Mouse (Mus musculus) liver, embryonic 16.5 days (tissue): ENCODE data around the gene Tiam2. TPM values are rescaled to one million over a fixed set of nuclear protein-coding genes. Genes with fewer than 3 reads are reported as not detected.
A peak's percentile ranks its signal among the peaks of the same experiment; 100 is the strongest.

Experiments
- ATAC-seq: fragments of 200-750 bp; cut with Nextera tagmentation; 2 replicates; pipeline ENCODE4 v1.8.0; 2017; ENCODE audit warnings: low read depth, mild to moderate bottlenecking, moderate number of reproducible peaks, moderate library complexity
- H3K27ac ChIP-seq: fragments of 300-500 bp; sonication (generic); 2 replicates; pipeline ENCODE4 v1.5.1; 2014; ENCODE audit warnings: mild to moderate bottlenecking, low read length
- H3K27me3 ChIP-seq: fragments of 300-500 bp; sonication (generic); 2 replicates; pipeline ENCODE4 v1.6.1; 2014; ENCODE audit warnings: low read depth, low read length, mixed read lengths; ENCODE audit not compliant: control insufficient read depth, insufficient read depth
- H3K36me3 ChIP-seq: fragments of 300-500 bp; sonication (generic); 2 replicates; pipeline ENCODE4 v1.6.1; 2014; ENCODE audit warnings: mild to moderate bottlenecking; ENCODE audit not compliant: control insufficient read depth, insufficient read depth
- H3K4me1 ChIP-seq: fragments of 300-500 bp; sonication (generic); 2 replicates; pipeline ENCODE4 v1.6.1; 2014; ENCODE audit warnings: low read depth, low read length, mixed read lengths; ENCODE audit not compliant: control insufficient read depth
- H3K4me2 ChIP-seq: fragments of 300-500 bp; sonication (generic); 2 replicates; pipeline ENCODE4 v1.6.1; 2014; ENCODE audit warnings: low read depth, low read length, mixed read lengths
- H3K4me3 ChIP-seq: fragments of 300-500 bp; sonication (generic); 2 replicates; pipeline ENCODE4 v1.5.1; 2014; ENCODE audit warnings: low read depth, mild to moderate bottlenecking, low read length
- H3K9ac ChIP-seq: fragments of 300-500 bp; sonication (generic); 2 replicates; pipeline ENCODE4 v1.6.1; 2014; ENCODE audit warnings: low read depth, low read length
- H3K9me3 ChIP-seq: fragments of 300-500 bp; sonication (generic); replicated peaks from 2 replicates; pipeline ENCODE4 v1.6.1; 2016; ENCODE audit warnings: low read length; ENCODE audit not compliant: control insufficient read depth
- WGBS: fragments of 180-500 bp; shearing (Covaris S2); extraction: QIAGEN DNeasy Blood & Tissue Kit; methylation state at CpG from one replicate; pipeline ENCODE4 v1.1.7; 2014; ENCODE audit not compliant: insufficient replicate concordance; 5-methylcytosine and 5-hydroxymethylcytosine counted together
- polyA plus RNA-seq: library from polyadenylated mRNA; unstranded; fragments of >200 nt; fragmentation: Nextera tagmentation; extraction: Ambion mirVana; gene quantifications from 2 replicates; pipeline ENCODE4 v1.2.1, GENCODE M21; 2015

The Tiam2 gene
- polyA plus RNA-seq, 1 experiment from 2014 or later = 0.86 TPM

- no peak overlapping the region for H3K9ac ChIP-seq
- 46% methylated on average over 12 of the region's 12 CpGs for WGBS
Observed at GRCm38 (mm10) chr17:3487721-3488601, 161.6 kb downstream of the Tiam2 start.

GRCm38 (mm10) chr17:3490216-3490895 lies 164.0 kb downstream of the Tiam2 start:
- ATAC-seq = no peak
- no peaks in the 10 kb centered on the region for H3K36me3 ChIP-seq
- H3K27me3 ChIP-seq = no peaks in the 10 kb centered on the region
- no peak overlapping the region for H3K9ac ChIP-seq
- no peak overlapping the region for H3K4me3 ChIP-seq
- no peaks in the 10 kb centered on the region for H3K9me3 ChIP-seq
- H3K4me1 ChIP-seq = no peaks in the 10 kb centered on the region; the same call in 1 of the 2 replicates
- H3K27ac ChIP-seq = no peak overlapping the region
- WGBS = 61% methylated on average over 11 of the region's 11 CpGs
- no peak overlapping the region for H3K4me2 ChIP-seq

More at GRCm38 (mm10) chr17:3487721-3488601, 161.6 kb downstream of the Tiam2 start:
- Histone ChIP-seq H3K4me2 (no peak overlapping the region), H3K4me3 (no peak overlapping the region), H3K36me3 (no peaks in the 10 kb centered on the region), H3K27me3 (no peaks in the 10 kb centered on the region), H3K9me3 (no peaks in the 10 kb centered on the region), H3K4me1 (no peaks in the 10 kb centered on the region; the same call in 1 of the 2 replicates), H3K27ac (no peak overlapping the region)
- ATAC-seq = no peak; the same call in 1 of the 2 replicates

GRCm38 (mm10) chr17:3491065-3491464 lies 164.7 kb downstream of the Tiam2 start:
- H3K27me3 ChIP-seq = no peaks in the 10 kb centered on the region
- no peaks in the 10 kb centered on the region for H3K9me3 ChIP-seq
- no peaks in the 10 kb centered on the region; the same call in 1 of the 2 replicates for H3K4me1 ChIP-seq
- no peak for ATAC-seq
- no peak overlapping the region for H3K4me2 ChIP-seq
- H3K36me3 ChIP-seq = no peaks in the 10 kb centered on the region
- no peak overlapping the region for H3K4me3 ChIP-seq
- H3K27ac ChIP-seq = no peak overlapping the region
- H3K9ac ChIP-seq = no peak overlapping the region
- 15% methylated on average over 5 of the region's 5 CpGs for WGBS

DNA sequence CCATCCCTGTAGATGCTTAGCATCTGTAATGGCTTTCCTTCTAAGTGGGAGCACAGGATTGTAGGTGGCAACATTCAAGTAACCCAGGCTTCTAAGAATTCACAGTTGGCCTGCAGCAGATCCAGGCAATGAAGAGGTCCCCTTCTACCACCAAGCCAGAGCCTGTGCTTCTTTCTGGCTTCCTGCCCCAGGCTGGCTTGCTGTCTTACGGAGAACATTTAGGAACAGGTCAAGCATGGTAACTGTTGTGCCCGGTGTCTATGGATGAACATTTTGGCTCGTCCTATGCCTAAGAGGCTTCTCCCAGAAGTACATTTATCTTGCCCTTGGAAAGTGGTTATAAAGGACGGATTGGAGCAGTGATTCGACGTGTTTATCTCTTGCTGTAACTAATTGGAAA lies 165.3 kb downstream of the Tiam2 start:
- Histone ChIP-seq H3K4me3 (no peak overlapping the region), H3K4me2 (no peak overlapping the region)
- 66% methylated on average over 6 of the region's 6 CpGs for WGBS

GRCm38 (mm10) chr17:3495576-3495975 lies 169.2 kb downstream of the Tiam2 start:
- H3K9ac ChIP-seq = no peak overlapping the region
- H3K27me3 ChIP-seq = no peaks in the 10 kb centered on the region
- no peaks in the 10 kb centered on the region for H3K4me1 ChIP-seq
- ATAC-seq = no peak
- no peaks in the 10 kb centered on the region for H3K9me3 ChIP-seq
- no peak overlapping the region for H3K27ac ChIP-seq
- no peak overlapping the region for H3K4me3 ChIP-seq
- no peaks in the 10 kb centered on the region for H3K36me3 ChIP-seq
- WGBS = 40% methylated on average over 2 of the region's 2 CpGs
- H3K4me2 ChIP-seq = no peak overlapping the region

More for the DNA sequence above, 165.3 kb downstream of the Tiam2 start:
- no peak for ATAC-seq
- Histone ChIP-seq H3K9ac (no peak overlapping the region), H3K9me3 (no peaks in the 10 kb centered on the region), H3K36me3 (no peaks in the 10 kb centered on the region), H3K27ac (no peak overlapping the region), H3K27me3 (no peaks in the 10 kb centered on the region), H3K4me1 (no peaks in the 10 kb centered on the region; the same call in 1 of the 2 replicates)

GRCm38 (mm10) chr17:3496080-3496479 lies 169.7 kb downstream of the Tiam2 start:
- Histone ChIP-seq H3K36me3 (no peaks in the 10 kb centered on the region), H3K4me2 (no peak overlapping the region), H3K27me3 (no peaks in the 10 kb centered on the region), H3K4me3 (no peak overlapping the region), H3K9ac (no peak overlapping the region), H3K27ac (no peak overlapping the region), H3K9me3 (no peaks in the 10 kb centered on the region), H3K4me1 (no peaks in the 10 kb centered on the region)
- WGBS = 70% methylated on average over 3 of the region's 3 CpGs
- ATAC-seq = peak; percentile 81

DNA sequence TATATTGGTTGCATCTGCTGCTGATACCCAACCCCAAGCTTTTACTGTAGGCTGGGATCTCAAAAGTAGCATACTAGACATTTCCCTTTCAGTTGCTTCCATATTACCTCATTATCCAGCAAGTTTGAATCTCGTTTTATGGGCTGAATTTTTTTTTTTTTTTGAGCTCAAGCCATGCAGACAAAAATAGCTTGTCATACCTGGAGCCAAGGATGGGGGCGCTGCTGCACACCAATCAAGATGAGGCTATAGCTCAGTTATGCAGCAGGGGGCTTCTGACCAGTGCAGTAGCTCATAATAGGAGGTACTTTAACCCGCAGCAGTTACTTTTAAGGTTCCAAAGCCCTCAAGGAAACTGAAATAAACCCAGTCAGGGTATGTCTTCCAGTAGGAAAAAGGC lies 171.7 kb downstream of the Tiam2 start:
- Histone ChIP-seq H3K36me3 (no peaks in the 10 kb centered on the region), H3K9me3 (no peaks in the 10 kb centered on the region), H3K4me1 (no peaks in the 10 kb centered on the region), H3K4me2 (no peak overlapping the region), H3K4me3 (no peak overlapping the region), H3K27me3 (no peaks in the 10 kb centered on the region), H3K27ac (no peak overlapping the region), H3K9ac (no peak overlapping the region)
- WGBS = 17% methylated on average over 3 of the region's 3 CpGs
- no peak for ATAC-seq

DNA sequence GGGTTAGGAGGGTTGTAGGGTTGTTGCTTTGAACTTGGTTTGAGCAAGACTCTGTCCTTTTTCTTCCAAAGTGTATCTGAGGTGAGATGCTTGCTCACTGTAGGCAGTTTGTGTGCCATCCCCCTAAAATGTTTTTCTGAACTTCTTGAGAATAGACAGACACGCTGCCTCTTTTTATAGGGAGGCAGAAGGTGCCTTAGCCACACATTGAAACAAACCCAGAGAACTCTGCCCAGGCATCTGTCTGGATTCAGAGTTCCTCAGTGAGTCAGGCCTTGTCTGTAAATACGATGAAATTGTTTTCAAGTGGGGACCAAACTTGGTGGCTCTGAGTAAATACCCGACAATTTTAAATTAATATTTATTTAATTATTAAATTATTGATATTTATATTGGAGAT lies 172.2 kb downstream of the Tiam2 start:
- H3K4me2 ChIP-seq = no peak overlapping the region
- H3K27me3 ChIP-seq = no peaks in the 10 kb centered on the region
- H3K27ac ChIP-seq = no peak overlapping the region
- no peaks in the 10 kb centered on the region for H3K9me3 ChIP-seq
- no peak overlapping the region for H3K4me3 ChIP-seq
- no peak overlapping the region for H3K9ac ChIP-seq
- 72% methylated on average over 3 of the region's 3 CpGs for WGBS
- no peak for ATAC-seq
- no peaks in the 10 kb centered on the region for H3K36me3 ChIP-seq
- H3K4me1 ChIP-seq = no peaks in the 10 kb centered on the region

DNA sequence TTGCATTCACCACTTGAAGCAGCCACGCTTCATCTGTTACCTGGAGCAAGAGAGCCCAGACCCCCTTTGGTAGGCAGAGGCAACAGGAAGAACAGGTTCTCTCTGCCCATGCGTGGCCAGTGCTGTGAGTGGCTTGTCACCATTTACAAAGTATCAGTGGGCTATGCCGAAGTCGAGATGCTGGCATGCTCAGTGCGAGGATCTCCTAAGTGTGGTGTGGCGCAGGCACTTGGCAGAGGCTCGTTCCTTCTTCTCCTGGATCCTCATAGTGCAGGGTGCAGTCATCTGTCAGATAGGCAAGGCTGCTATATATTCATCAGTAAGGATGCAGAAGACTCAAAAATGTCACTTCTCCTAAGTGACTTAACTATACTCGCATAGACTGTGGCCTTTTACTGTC lies 173.1 kb downstream of the Tiam2 start:
- H3K4me1 ChIP-seq = no peaks in the 10 kb centered on the region
- no peaks in the 10 kb centered on the region for H3K36me3 ChIP-seq
- no peaks in the 10 kb centered on the region for H3K27me3 ChIP-seq
- ATAC-seq = no peak
- WGBS = 71% methylated on average over 8 of the region's 8 CpGs
- H3K4me2 ChIP-seq = no peak overlapping the region
- H3K9ac ChIP-seq = no peak overlapping the region
- no peaks in the 10 kb centered on the region for H3K9me3 ChIP-seq
- no peak overlapping the region for H3K4me3 ChIP-seq
- H3K27ac ChIP-seq = no peak overlapping the region
